Mouse (Mus musculus) lung, adult 2 months (tissue): ENCODE measurements at regions not wholly inside any gene's neighbourhood (a gene's known extent, or its start where the extent isn't known, plus 50 kb on each side); places are given as distances from the start of the nearest gene placed in this dataset.

Source experiments
- CTCF ChIP-seq: fragments of 200-500 bp; IDR thresholded peaks from 2 replicates; pipeline ENCODE4 v1.5.1; 2011; ENCODE audit warnings: mild to moderate bottlenecking, low read length, control low read depth; ENCODE audit not compliant: insufficient read depth
- POLR2A ChIP-seq: fragments of 200-500 bp; IDR thresholded peaks from 2 replicates; pipeline ENCODE4 v1.6.1; 2011; ENCODE audit warnings: low read depth, mild to moderate bottlenecking, control low read depth, low read length, borderline replicate concordance; ENCODE audit errors: extremely low read depth

DNA sequence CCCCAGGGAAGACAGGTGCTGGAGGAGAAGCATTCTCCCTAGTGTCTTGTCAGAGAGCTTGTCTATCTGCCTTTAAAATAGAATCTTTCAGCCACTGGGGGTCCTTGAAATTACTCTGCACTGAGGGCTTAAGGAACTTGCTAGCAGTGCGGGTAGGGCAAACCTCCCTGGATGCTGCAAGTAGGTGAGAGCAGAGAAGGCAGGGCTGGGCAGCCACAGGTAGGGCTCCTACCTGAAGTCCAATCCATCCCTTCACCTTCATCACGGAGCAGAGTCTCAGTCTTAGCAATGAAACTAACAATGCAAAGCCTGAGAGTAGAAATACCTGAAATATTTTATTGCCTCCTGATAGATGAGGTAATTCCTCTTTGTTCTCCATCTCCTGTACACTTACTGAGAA, 961.2 kb upstream of the Car8 start:
- no peak for TF ChIP-seq CTCF
- TF ChIP-seq POLR2A: no peak
